Mouse (Mus musculus) CD4-positive, CD25-positive, alpha-beta regulatory T cell, adult 4 months (primary cell): ENCODE results near the gene Slc12a6. TPM values are rescaled to one million over a fixed set of nuclear protein-coding genes. Genes with fewer than 3 reads are reported as not detected.

Source experiments
- ATAC-seq: one replicate; pipeline ENCODE4 v1.8.0; 2017
- polyA plus RNA-seq, 2 experiments: library from polyadenylated mRNA; unstranded; fragments of 100-300 nt; shearing (Covaris generic); gene quantifications; one replicate each; pipeline ENCODE4 v1.2.1; 2017

Gene Slc12a6
- polyA plus RNA-seq, 2 experiments from 2014 or later, result 51.7 to 61.2 TPM

DNA sequence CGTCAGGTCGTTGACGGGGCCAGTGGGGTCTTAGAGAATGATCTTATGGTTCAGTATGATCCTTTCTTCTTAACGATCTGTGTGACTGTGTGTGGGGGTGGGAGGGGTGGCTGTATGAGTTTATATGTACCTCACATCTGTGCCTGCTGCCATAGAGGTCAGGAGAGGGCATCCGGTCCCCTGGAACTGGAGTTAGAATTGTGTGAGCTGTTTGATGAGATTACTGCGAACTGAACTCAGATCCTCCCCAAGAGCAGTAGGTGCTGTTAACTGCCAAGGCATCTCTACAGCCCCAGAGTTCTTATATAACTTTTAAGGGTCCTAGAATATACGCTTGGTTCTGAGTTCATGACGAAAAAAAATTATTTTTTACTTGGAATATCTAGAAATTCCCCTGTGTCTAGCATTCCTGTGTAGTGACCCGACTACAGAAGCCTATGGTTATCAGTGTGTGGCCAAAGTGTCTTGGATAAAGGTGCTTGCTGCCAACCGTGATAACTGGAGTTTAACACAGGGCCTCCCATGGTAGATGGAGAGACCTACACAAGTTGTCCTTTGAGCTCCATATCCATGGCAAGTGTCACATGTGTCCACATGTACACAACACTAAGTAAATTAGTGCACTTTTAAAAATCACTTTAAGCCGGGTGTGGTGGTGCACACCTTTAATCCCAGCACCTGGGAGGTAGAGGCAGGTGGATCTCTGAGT is 62.6 kb downstream of the Slc12a6 start:
- ATAC-seq, result peak; percentile 29

DNA sequence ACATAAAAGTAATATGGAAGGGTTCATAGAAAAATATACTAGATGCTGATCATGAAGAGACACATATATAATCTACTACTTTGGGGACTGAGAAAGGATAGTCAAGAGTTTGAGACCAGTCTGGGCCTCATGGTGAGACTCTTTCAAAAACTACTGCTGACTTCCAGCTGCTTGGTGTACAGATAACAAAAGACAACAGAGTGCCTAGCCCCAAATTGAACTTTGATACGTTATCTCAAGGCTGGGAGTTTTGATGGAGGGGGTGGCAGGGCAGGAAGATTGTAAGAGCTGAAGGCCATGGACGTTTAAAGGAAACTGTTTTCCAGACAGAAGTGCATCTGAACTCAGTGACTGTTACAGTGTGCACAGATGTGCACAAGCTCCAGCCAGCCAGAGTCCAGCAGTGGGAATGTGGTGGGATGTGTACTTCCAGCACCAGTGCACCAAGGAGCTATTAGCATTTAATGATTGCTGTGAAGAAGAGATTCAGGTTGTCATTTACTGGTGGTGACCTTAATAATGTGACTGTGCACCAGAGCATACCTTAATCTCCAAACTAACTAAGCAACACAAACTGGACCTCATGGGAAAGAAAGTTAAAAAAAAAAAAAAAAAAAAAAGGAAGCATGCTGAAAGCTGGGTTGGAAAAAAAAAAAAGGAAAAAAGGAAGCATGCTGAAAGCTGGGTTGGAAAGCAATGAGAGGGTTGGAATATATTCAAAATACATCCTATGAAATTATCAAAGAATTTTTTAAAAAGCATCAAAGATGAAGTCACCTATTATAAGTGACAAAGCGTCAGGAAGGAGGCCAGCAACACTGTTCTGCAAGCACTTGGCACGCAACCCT is 66.7 kb downstream of the Slc12a6 start:
- no peak for ATAC-seq

GRCm38 (mm10) chr2:112337211-112337610 is 71.6 kb downstream of the Slc12a6 start:
- ATAC-seq, result no peak

- peak; percentile 74 for ATAC-seq
Measured at GRCm38 (mm10) chr2:112339736-112340135, 74.1 kb downstream of the Slc12a6 start.

DNA sequence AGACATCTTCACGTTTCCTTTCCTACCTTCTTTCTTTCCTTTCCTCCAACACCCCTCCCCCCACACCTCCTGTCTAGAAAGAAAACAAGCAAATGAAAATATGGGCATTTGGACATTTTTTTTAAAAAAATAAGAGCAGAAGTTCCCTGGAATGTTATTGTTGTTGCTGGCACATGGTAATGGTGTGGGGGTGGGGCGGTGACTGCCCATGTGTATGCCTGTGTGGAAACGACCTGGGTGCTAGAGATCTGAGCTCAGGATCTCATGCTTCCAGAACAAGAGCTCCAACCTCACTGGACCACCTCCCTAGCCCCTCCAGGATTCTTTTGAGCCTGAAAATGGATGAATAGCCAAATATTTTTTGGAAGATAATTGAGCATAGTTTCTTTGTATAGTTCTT is 75.5 kb downstream of the Slc12a6 start:
- no peak for ATAC-seq

- no peak for ATAC-seq
Measured at GRCm38 (mm10) chr2:112348246-112348645, 82.6 kb downstream of the Slc12a6 start.

GRCm38 (mm10) chr2:112353685-112354455 is 88.2 kb downstream of the Slc12a6 start:
- ATAC-seq, result no peak

- ATAC-seq, result no peak
Measured at GRCm38 (mm10) chr2:112359611-112360010, 94.0 kb downstream of the Slc12a6 start.

- no peak for ATAC-seq
Measured at GRCm38 (mm10) chr2:112360012-112360780, 94.6 kb downstream of the Slc12a6 start.

DNA sequence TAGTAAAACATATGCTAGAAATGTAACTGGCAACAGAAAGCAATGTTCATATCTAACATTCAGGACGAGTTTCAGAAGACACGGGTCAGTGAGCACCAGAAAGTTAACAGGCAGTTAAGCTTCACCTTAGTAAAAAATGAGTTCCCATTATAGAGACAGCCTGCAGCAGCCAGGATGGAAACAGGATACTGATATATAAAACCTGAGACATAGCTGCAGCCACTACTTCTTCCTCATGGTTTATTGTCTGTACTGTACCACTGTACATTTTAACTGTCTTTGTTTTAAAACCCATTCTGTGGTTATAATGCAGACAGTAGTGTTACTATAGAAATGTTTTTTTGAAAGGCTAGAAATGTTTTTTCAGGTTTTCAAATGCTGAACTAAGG is 95.2 kb downstream of the Slc12a6 start:
- ATAC-seq, result no peak

DNA sequence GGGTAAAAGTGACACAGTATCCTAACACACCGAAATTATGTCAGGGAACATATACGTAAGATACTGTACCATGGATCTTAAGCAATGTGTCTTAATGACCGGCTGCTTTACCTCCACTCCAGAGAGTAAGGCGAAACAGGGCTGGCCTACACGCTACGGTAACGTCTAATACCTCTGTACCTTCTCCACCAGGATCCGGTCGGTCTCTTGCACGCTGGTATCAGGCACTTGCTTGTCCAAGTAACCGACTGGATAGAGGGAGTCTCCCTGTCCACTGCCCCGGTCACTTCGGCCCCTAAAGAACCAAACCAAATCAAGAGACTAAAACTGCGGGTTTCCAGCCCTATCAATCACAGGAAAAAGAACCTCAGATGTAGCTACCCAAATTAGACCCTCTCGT is 101.6 kb downstream of the Slc12a6 start:
- ATAC-seq, result peak; percentile 21

DNA sequence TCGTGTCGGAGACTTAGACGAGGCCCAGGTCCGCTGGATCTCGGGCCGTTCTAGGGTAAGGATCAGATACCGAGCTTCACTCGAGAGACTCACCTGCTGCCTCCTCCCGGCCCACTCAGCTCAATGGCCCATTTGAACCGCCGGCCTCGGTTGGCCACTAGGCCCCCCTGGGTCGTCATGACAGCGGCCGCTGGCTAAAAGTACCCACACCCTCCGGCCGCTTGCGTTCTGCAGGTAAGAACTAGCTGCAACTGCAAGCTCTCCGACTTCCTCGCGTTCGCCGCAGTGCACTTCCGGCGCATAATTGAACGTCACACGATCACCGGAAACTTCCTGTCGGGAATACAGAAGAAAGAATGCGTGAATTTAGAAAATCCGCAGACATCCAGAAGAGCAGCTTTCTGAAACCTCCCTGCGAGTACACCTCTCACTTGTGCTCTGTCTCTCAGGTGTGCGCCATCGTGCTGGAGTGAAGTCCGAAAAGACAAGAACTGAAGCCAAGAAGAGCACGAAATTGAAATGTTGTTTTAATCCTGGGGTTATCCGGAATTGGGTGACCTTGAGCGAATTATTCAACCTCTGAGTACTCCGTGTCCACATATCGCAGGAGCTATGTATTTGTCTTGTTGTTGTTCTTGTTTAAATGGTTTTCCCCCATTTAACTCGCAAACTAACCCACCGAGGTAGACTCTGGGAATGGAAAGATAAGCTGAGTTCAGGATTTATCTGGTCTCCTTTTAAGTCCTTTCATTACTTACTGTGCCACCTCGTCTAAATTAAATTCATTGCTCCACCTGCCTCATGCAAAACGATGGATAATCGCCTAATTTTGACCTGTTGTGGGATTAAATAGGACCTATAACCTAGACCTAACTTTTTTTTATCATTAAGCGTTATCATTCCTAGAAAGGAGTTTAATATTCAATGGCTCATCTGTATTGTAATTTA is 102.4 kb downstream of the Slc12a6 start, which contains the start of gene Emc4:
Gene Emc4 (minus strand): TSS at position 302 of the 948 bp plus-strand sequence.
- peak; percentile 95 for ATAC-seq

GRCm38 (mm10) chr2:112369941-112370340 is 104.3 kb downstream of the Slc12a6 start:
- no peak for ATAC-seq

DNA sequence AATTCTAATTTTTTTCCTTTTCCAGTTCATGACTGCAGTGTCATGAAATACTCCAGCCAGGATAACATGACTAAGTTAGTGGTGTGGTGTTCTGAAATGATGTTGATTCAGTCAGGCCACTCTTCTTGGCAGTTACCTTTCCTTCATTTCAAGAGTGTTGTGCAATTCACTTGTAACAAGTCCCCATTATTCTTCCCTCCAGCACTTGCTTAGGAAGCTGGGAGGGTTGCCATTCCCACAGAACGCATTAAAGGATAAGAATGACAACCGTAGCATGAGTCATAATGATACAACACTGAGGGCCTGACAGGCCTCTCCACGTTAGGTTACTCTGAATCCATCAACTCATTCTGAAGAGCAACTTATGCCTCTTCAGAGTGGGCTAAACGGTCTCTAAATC is 107.5 kb downstream of the Slc12a6 start:
- ATAC-seq, result no peak

DNA sequence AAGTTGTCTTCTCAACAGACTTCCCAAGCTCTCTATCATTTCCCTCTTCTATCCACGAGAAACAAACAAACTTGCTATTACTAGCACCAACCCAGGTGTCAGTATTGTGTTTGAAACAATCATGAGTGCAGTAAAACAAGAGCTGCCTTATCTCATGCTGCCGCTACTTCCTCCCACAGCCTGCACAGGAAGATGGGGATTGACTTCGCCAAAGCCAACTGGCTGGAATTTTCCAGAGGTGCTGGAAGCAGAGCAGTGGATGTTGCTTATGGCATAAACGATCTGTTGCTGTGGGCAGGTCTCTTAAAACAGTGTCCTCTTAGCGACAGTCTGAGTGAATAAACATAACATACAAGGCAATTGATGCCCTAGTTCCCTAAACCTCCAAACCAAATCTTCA is 109.0 kb downstream of the Slc12a6 start:
- no peak for ATAC-seq

GRCm38 (mm10) chr2:112378973-112379898 is 113.6 kb downstream of the Slc12a6 start, which contains the start of gene Katnbl1:
Gene Katnbl1, plus strand, starts transcription at chr2:112379211.
- ATAC-seq, result peak; percentile 98

DNA sequence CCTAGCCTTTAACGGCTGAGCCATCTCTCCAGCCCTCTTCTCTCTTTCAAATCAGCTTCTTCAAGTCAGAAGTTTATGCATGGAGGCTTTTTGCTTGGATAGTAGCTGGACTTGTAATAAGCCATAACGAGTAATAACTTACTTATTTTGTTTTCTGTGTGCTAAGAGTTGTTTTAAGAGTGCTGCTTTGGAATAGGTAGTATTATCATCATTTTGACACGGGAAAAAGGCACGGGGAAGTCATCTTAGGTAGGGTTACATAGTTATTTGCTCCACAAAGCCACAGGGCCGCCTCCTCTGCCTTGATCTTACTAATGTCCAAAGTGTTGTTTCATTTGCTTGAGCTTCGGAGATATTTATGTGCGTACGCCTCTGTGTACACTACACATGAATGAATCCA is 114.5 kb downstream of the Slc12a6 start:
- ATAC-seq, result no peak

DNA sequence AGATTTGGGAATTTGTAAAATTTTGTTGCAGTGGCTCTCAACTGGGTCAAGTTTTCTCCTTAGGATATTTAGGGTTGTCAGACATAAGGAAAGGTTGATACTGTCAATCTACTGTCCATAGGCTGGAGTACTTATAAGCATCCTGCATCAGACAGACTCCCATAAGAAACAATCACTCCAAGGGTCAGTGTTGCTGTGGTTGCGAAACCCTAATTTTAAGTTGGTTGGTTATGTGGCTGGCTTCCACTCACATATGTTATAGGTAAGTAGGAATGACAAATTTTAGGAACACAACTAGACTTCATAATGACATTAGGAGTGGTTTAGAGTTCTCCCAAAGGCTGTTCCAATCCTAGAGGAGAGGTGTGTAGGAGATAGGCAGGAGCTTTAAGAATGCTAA is 115.6 kb downstream of the Slc12a6 start:
- ATAC-seq, result no peak

GRCm38 (mm10) chr2:112390843-112391242 is 125.2 kb downstream of the Slc12a6 start:
- ATAC-seq, result no peak
